Mouse (Mus musculus) common myeloid progenitor, adult 5-6 weeks (primary cell): ENCODE results near the gene Slfn9. TPM values are rescaled to one million over a fixed set of nuclear protein-coding genes. Genes with fewer than 3 reads are reported as not detected.
"Not testable (repeated sequence)": the region's sequence is repeated elsewhere in the genome, so short reads cannot be mapped to it uniquely, and the experiment has no call there.

Experiments
- ATAC-seq: replicated peaks from 2 replicates; pipeline ENCODE4 v1.8.0; 2016; ENCODE audit warnings: low read depth, mild to moderate bottlenecking, moderate TSS enrichment, inconsistent platforms; ENCODE audit not compliant: poor library complexity, severe bottlenecking
- total RNA-seq: library from RNA; stranded (forward); fragments of 200-1000, 187-1606 nt; gene quantifications from 2 replicates; pipeline ENCODE4 v1.2.3, GENCODE M21; 2017

The Slfn9 gene
- 39.6 and 42.1 TPM in 2 replicates for total RNA-seq

DNA sequence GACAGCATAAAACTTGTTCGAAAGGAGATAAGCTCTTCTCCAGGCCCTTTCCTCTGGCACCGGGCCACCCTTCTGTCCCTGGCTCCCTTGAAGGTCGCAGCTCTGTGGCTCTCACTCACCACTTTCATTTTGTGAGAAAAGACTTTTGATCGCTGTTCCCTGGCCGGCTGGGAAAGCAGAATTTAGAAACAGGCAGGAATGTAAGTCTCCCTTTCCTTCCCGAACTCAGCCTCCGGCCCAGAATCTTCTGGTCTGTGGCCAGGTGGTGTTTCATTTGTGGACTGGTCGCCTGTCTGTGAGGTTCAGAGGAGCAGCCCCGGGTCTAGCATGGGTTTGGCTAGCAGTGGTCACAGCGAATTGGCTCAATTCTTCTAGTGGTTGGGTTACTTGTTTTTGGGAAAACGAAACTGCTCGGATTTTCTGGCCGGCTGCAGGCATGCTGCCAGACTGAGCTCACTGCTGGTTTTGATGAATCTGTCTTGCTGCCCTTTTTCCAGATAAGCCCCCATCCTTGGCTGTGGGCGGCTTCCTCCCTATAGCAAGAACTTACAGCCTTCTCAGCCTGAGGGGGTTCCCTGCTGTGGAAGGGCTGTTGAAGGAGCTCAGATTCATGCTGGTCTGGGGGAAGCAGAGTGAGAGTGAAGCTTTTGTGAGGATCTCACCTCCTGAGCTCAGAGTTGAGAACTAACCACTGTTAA, at the start of gene Slfn9:
TSS of gene Slfn9 (minus strand) at position 362 of the 698 bp plus-strand sequence.
- peak; percentile 43 for ATAC-seq

DNA sequence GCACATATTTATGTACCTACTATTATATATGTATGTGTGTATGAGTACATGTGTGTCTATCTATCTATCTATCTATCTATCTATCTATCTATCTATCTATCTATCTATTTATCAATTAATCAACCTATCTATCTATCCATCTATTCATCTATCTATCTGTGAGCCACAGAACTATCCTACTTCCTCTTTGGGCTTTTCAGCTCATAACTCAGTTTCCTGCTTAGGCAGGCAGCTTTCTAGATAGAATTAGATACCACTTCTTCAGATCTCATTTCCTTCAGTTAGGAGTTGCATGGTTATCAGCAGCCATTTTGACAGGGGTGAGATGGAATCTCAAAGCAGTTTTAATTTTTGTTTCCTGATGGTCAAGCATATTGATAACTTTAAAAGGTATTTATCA, 49.4 kb upstream of the Slfn9 start:
- ATAC-seq, result no peak

DNA sequence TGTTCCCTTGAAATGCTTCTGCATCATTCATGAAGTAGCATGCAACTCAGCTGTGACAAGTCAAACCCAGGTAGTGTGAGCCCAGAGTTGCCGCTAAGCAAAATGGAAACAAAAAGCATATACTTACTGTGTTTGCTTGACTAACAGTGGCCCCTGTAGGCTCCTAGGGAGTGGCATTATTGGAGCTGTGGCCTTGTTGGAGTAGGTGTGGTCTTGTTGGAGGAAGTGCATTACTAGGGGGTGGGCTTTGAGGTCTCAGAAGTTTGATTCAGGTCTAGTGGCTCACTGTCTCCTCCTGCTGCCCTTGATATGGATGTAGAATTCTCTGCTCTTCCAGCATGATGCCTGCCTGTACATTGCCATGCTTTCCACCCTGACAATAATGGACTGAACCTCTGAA, 48.7 kb upstream of the Slfn9 start:
- ATAC-seq, result peak; percentile 98

GRCm38 (mm10) chr11:83039796-83040195, 48.2 kb upstream of the Slfn9 start:
- peak; percentile 30 for ATAC-seq

DNA sequence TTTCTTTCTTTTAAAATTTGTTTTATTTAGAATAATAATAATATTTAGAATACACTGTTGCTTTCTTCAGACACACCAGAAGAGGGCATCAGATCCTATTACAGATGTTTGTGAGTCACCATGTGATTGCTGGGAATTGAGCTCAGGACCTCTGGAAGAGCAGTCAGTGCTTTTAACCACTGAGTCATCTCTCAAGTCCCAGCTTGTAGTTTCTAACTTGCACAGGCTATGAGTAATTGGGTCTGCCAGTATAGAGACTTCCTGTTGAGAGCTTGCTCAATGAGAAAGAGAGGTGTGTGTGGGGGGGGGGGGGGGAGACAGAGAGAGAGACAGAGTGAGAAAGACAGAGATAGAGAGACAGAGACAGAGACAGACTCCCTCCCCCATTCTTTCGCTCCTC, 47.5 kb upstream of the Slfn9 start:
- ATAC-seq, result no peak

DNA sequence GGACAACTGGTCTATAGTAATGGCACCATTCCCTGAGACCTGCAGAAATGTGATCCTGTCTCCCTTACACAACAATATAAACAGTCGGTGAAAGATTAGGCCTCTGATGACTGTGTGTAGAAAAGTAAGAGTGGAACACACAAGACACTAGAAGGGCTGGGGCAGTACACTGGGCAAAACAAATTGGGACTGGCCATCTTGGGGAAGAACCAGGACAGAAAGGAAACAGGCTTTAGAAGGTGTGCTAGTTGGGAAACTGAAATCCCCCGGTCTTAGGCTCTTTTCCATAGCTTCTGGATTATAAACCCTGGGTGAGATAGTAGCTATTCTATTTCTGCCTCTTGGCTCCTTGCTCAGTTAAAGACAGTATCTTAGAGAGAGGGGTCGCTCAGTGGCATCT, 47.1 kb upstream of the Slfn9 start:
- not testable (repeated sequence) for ATAC-seq

DNA sequence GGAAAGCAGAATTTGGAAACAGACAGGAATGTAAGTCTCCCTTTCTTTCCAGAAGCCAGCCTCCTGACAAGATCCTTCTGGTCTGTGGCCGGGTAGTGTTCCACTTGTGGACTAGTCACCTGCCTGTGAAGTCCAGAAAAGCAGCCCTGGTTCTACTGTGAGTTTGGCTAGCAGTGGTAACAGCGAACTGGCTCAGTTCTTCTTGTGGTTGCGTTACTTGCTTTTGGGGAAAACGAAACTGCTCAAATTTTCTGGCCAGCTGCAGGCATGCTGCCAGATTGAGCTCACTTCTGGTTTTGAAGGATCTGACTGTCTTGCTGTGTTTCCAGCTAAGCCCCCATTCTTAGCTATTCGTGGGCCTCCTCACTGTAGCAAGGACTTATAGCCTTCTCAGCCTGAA, 29.0 kb upstream of the Slfn9 start, which contains the start of gene Slfn8:
TSS of gene Slfn8 (minus strand) at position 190 of the 400 bp plus-strand sequence.
- peak; percentile 75 for ATAC-seq

GRCm38 (mm10) chr11:83019561-83020519, 28.2 kb upstream of the Slfn9 start:
- peak; percentile 51 for ATAC-seq

GRCm38 (mm10) chr11:83016093-83016492, 24.5 kb upstream of the Slfn9 start:
- ATAC-seq, result no peak

GRCm38 (mm10) chr11:83013356-83013755, 21.7 kb upstream of the Slfn9 start:
- ATAC-seq, result no peak

GRCm38 (mm10) chr11:82990612-82991385, 831 bp downstream of the Slfn9 start:
- ATAC-seq, result peak; percentile 57

GRCm38 (mm10) chr11:82989357-82989756, 2.3 kb downstream of the Slfn9 start:
- ATAC-seq, result no peak

GRCm38 (mm10) chr11:82987621-82988020, 4.0 kb downstream of the Slfn9 start:
- ATAC-seq, result no peak

- no peak for ATAC-seq
Observed at GRCm38 (mm10) chr11:82983193-82983592, 8.4 kb downstream of the Slfn9 start.

DNA sequence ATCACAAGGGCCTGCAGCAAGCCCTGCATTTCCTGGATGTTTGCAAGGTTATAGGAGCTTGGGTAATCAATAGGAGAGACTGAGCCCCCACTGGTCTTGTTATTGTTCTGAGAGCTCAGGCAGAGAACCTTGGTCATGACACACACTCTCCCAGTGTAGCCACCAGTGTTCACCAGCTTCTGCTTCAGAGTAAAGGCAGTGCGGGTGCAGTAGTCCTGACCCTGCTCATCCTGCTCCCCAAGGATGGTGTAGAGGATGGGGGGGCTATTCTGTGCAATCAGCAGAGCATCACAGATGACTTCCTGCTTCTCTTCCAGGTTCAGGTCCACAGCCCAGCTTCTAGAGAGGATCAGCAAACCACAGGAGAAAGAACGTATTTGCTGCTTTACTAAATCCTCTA, 9.2 kb downstream of the Slfn9 start:
- ATAC-seq, result not testable (repeated sequence)

DNA sequence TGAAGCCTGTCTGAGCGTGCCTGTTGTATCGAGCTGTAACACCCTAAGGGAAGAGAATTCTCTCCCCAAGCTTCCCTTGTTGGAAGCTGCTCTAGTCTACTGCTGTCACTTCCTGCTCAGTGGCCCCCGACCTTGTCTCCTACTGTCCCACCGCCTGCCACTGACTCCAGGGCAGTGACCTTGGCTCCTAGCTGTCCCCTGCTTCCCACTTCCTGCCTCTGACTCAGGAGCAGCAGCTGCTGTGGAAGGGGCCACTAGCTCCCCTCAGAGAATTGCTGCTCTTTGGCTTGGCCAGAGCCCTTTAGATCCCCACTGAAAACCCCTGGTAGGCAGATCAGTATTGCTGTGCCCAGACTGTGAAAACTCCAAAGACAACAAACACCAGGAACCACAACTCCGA, 17.7 kb downstream of the Slfn9 start:
- no peak; the same call in 1 of the 2 replicates for ATAC-seq

- ATAC-seq, result no peak
Observed at GRCm38 (mm10) chr11:82971590-82971974, 20.0 kb downstream of the Slfn9 start.

GRCm38 (mm10) chr11:82970712-82971589, 20.7 kb downstream of the Slfn9 start:
- ATAC-seq, result peak; percentile 71

DNA sequence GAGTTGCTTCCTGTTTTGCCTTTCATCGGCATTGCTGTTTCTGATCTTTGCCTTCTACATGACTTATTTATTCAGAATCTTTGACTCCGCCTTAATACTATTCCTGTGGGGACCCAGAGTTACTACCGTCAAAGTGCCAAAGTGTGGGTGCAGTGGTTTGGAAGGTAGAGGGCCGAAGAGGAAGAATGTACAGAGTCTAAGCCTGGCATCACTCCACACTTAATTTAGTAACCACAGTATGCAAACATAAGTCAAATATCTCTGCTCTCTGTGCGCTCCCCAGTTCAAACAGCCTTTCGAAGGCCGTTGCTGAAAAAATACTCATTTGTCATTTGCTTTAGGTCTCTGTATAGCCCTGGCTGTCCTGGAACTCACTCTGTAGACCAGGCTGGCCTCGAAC, 29.4 kb downstream of the Slfn9 start:
- ATAC-seq, result no peak
